In the genomic region with DNA sequence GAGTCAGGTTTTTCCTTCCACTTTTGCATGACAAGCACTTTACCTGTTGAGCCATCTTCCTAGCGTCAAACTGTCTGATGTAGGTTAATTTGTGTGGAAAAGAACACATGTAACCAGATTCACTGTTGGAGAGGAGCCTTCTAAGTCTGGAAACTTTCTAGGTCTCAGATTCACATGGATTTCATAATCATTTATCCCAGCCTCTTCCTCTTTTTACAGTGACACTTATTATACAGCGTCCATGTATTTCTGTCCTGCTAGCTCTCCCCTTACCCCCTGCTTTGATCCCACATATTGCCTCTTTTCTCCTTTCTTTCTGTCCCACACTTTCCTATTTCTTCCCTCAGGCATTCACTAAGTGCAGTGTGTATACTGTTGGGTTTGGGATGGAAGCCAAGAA, we compare ENCODE assay signal across 16 mouse cellular contexts. TPM values are rescaled to one million over a fixed set of nuclear protein-coding genes. Genes with fewer than 3 reads are reported as not detected.
"Had no signal": no experiment of that assay in that cellular context is flagged by ENCODE, and none has a peak within 500 bp of the region (broad histone marks: within the 10 kb centered on the region; RNA-seq: fewer than 3 reads in every experiment).

No protein-coding gene starts in this region.

- H3K4me3 ChIP-seq: layer of hippocampus, adult 2 months; limb, embryonic 12.5 days; liver, embryonic 13.5 days; midbrain, embryonic 12.5 days had no signal

- H3K9me3 ChIP-seq: limb, embryonic 12.5 days; liver, embryonic 13.5 days; midbrain, embryonic 12.5 days had no signal

- DNase-seq: kidney, adult 9 months; kidney, postnatal 10 days; kidney, postnatal 4 days; liver; liver, embryonic 13.5 days; liver, postnatal 0 days; right cerebral cortex, adult 18-20 months; right cerebral cortex, postnatal 25 days; thymus, adult 2 months; thymus, postnatal 25 days had no signal

- H3K9ac ChIP-seq: limb, embryonic 12.5 days; liver, embryonic 13.5 days; liver, postnatal 0 days; midbrain, embryonic 12.5 days had no signal

- H3K27me3 ChIP-seq: limb, embryonic 12.5 days; liver, embryonic 13.5 days; midbrain, embryonic 12.5 days had no signal

- H3K27ac ChIP-seq: layer of hippocampus, adult 2 months; limb, embryonic 12.5 days; liver, embryonic 13.5 days; midbrain, embryonic 12.5 days had no signal

- H3K36me3 ChIP-seq: limb, embryonic 12.5 days; liver, embryonic 13.5 days had no signal

- H3K4me1 ChIP-seq: limb, embryonic 12.5 days; liver, embryonic 13.5 days; midbrain, embryonic 12.5 days had no signal

- ATAC-seq: intestine, postnatal 0 days; liver, postnatal 0 days; midbrain, embryonic 16.5 days had no signal

- H3K4me2 ChIP-seq: limb, embryonic 12.5 days; liver, embryonic 13.5 days; midbrain, embryonic 12.5 days had no signal

RNA-seq across cellular contexts. Expression of a gene that starts 58.9 kb away (rescaled TPM):
- total RNA-seq: megakaryocyte-erythroid progenitor cell, adult 5-6 weeks had no signal
